Mouse (Mus musculus) layer of hippocampus, adult 2 months (tissue): Measurements from ENCODE around the gene Wdr90. TPM values are rescaled to one million over a fixed set of nuclear protein-coding genes. Genes with fewer than 3 reads are reported as not detected.
A peak's percentile ranks its signal among the peaks of the same experiment; 100 is the strongest.

Experiments
- DNase-seq, 2 experiments: peaks; one replicate each; pipeline ENCODE4 v3.0.0; 2022; ENCODE audit warnings: low spot score in 2 of 2
- H3K27ac ChIP-seq: fragments of 200-600 bp; 2 replicates; pipeline ENCODE4 v1.8.1; 2022
- H3K4me3 ChIP-seq: fragments of 200-600 bp; 2 replicates; pipeline ENCODE4 v1.8.1; 2022; ENCODE audit warnings: mild to moderate bottlenecking
- CTCF ChIP-seq: fragments of 200-600 bp; conservative IDR thresholded peaks from 2 replicates; pipeline ENCODE4 v1.8.1; 2022; ENCODE audit warnings: antibody characterized with exemption, mild to moderate bottlenecking, moderate library complexity
- long read RNA-seq, 2 experiments: library from polyadenylated mRNA; stranded (forward); transcript quantifications; one replicate each; pipeline ENCODE4 v2.0.0; 2021; ENCODE audit warnings: borderline mapping rate in 2 of 2
- total RNA-seq, 2 experiments: library from RNA; stranded (reverse); gene quantifications; 2 replicates each; pipeline ENCODE4 v1.2.3; 2021

Gene Wdr90
- total RNA-seq = 10 to 100 TPM; 21.7 to 24.6 TPM
- long read RNA-seq, experiment 1, partial matches to known transcripts = 1 of 7 reads
- long read RNA-seq, experiment 1, other reads (novel, unspliced or antisense) = 6 of 7 reads
- long read RNA-seq, experiment 2, full-length matches to known transcripts = 1 of 12 reads
- long read RNA-seq, experiment 2, partial matches to known transcripts = 3 of 12 reads
- long read RNA-seq, experiment 2, other reads (novel, unspliced or antisense) = 8 of 12 reads

- peak; percentile 92 to 95 for DNase-seq
- Histone ChIP-seq H3K27ac (peak within 1 kb of the TSS; percentile 99), H3K4me3 (peak within 1 kb of the TSS; percentile 71)
- TF ChIP-seq CTCF = peak; percentile 61
These were observed at the start of gene Wdr90 for GRCm38 (mm10) chr17:25860832-25861703. TSS of gene Wdr90 (minus strand) at chr17:25861501.

DNA sequence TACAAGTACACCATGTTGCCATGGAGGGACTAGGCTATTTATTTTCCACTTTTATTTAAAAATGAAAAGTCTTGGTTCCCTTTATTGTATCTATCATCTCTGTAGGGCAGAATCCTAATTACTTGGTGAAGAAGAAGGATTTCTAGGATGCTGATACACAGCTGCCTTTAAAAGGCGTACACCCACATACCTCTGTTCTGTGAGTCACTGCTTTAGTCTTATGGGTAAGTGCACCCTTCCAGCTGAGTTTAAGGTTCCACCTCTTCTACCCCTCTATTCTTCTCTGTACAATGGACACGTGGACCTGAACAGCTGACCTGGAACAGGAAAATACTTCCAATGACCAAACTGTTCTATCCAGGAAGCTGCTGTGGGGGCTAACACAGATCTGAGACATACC is 46.3 kb upstream of the Wdr90 start:
- no peak for DNase-seq
- no peak for TF ChIP-seq CTCF
- Histone ChIP-seq H3K27ac (peak overlapping the region; percentile 70), H3K4me3 (no peak overlapping the region)

GRCm38 (mm10) chr17:25903061-25903460 is 41.8 kb upstream of the Wdr90 start:
- H3K27ac ChIP-seq = no peak overlapping the region
- H3K4me3 ChIP-seq = no peak overlapping the region
- no peak for TF ChIP-seq CTCF
- no peak for DNase-seq

DNA sequence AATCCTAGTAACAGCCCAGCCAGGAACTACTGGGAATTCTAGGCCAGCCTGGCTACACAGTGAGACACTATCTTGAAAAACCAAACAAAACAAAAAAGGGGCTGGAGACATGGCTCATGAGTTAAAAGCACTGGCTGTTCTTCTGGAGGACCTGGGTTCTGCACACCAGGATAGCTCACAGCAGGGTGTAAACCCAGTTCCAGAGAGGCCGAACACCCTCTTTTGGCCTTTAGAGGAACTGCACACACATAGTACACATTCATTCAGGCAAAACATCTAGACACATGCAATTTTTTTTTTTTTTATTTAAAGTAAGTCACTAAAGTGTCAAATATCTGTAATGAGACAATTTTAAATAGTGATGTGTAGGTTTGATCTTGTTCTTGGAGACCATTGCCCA is 38.9 kb upstream of the Wdr90 start:
- H3K27ac ChIP-seq = no peak overlapping the region
- peak; percentile 46 for TF ChIP-seq CTCF
- no peak overlapping the region for H3K4me3 ChIP-seq
- no peak for DNase-seq

DNA sequence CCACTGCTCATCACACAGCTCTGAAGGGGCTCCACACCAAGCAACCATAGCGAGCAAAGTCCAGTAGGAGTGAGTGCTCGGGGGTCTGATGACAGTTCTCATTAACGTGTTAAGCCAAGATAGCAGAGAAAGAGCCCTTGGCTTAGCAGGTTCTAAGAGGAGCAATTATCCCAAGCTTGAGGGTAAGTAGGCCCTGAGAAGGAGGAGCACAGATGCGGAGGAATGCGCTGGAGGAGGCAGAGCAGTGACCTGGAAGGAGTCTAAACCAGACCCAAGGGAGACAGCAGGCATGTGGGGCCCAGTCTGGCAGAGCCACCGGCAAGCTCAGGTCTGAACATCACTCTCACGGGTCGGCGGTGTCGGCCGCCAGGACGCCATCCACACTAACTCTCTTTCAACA is 34.6 kb upstream of the Wdr90 start:
- no peak for TF ChIP-seq CTCF
- DNase-seq = no peak
- H3K27ac ChIP-seq = peak overlapping the region; percentile 72
- H3K4me3 ChIP-seq = no peak overlapping the region

- no peak overlapping the region for H3K4me3 ChIP-seq
- no peak for TF ChIP-seq CTCF
- H3K27ac ChIP-seq = peak overlapping the region; percentile 72
- DNase-seq = no peak
These were observed 34.1 kb upstream of the Wdr90 start for GRCm38 (mm10) chr17:25895415-25895814.

GRCm38 (mm10) chr17:25893975-25894617 is 32.8 kb upstream of the Wdr90 start:
- H3K4me3 ChIP-seq = no peak overlapping the region
- TF ChIP-seq CTCF = peak; percentile 99
- DNase-seq = peak; percentile 65 to 76
- peak overlapping the region; percentile 75 for H3K27ac ChIP-seq

- no peak overlapping the region for H3K27ac ChIP-seq
- no peak for TF ChIP-seq CTCF
- no peak for DNase-seq
- no peak overlapping the region for H3K4me3 ChIP-seq
These were observed 27.5 kb upstream of the Wdr90 start for GRCm38 (mm10) chr17:25888837-25889236.

DNA sequence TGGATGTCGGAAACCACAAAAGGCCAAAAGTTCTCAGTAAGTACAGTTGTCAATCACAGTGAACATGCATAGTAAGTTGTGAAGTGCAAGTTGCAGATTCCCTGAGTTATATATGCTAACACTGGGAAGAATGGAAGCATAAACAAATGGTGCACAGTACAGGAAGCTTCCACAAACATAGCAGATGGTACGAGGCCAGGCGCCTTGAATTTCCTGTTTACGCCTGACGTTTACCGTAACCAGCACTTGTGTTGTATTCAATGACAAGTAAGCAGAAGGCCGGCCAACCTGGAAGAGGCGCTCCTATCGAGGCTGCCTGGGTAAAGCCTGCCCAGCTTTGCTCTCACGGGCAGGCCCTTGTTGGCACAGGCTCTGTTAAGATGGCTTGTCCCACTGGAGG is 26.2 kb upstream of the Wdr90 start:
- no peak for TF ChIP-seq CTCF
- H3K27ac ChIP-seq = peak overlapping the region; percentile 15; the same call in 1 of the 2 replicates
- H3K4me3 ChIP-seq = no peak overlapping the region
- DNase-seq = no peak

DNA sequence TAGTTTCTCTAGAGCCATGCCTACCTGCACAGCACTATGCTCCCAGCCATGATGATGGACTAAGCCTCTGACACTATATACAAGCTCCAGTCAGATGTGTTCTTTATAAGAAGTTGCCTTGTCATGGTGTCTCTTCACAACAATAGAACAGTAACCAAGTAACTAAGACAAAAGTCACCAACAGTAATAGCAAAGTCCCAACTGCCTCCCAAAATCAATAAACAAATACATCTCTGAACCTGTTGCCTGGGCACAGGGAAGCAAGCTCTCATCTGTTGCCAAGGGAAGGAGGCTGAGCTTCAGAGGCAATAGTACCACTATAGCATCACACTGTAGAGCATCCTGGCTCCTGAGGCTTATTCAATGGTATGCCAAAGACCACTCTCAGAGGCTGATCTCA is 25.5 kb upstream of the Wdr90 start:
- TF ChIP-seq CTCF = no peak
- no peak for DNase-seq

DNA sequence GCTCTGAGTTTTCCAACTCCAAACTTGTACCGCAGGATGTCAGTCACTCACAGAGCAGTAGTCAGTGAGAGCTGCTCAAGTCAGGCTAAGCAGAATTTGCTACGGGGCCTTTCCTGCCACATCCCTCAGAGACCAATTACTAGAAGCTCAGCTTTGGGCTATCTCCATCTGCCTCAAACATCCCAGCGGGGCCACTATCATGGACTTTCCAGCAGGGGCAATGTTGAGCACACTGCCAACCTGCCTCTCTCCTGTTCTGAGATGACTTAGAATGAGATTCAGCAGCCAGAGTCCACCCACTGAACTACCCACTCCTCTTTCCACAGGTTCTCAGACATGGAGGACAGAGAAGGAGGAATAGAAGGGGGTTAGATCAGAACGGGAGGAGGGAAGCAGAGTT is 24.3 kb upstream of the Wdr90 start:
- Histone ChIP-seq H3K4me3 (no peak overlapping the region), H3K27ac (no peak overlapping the region)
- peak; percentile 75 for TF ChIP-seq CTCF
- no peak for DNase-seq

More for the DNA sequence above, 25.5 kb upstream of the Wdr90 start:
- Histone ChIP-seq H3K4me3 (no peak overlapping the region), H3K27ac (no peak overlapping the region)

DNA sequence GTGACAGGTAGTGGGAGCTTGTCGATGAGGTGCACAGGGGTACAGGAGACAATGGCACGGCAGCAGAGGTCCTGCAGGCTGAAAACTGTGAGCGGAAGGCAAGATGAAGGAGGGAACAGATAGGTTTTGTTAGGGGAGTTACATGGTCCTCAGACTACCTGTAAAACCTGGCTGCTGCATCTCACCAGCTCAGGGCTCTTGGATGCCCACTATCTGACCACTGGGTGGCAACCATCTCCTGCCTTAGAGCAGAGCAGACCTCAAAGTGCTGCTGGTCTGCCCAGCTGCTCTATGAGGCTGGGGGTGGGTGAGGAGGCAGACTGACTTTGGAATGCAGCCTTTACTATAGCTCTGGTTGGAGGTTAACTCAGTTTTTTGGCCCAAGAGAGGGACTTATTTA is 22.5 kb upstream of the Wdr90 start:
- DNase-seq = no peak
- Histone ChIP-seq H3K27ac (no peak overlapping the region), H3K4me3 (no peak overlapping the region)
- peak; percentile 54 for TF ChIP-seq CTCF

DNA sequence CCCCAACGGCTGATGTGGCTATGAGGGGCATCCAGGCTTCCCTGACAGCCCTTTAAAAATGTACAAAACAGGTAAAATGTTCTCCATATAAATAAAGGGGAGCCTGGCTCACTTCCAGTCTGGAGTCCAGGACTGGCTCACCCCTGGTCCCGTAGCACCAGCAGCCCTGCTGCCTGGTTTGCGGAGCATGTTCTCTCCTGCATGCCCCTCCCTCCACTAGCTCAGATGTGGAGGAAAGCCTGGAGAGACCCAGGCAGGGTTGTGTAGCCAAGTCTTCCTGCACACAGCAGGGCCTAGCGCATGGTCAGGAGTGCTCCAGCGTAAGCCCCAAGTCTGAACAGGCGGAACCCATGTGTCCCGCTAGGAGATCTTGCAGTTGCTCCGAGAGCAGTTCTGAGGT is 22.0 kb upstream of the Wdr90 start:
- Histone ChIP-seq H3K27ac (peak overlapping the region; percentile 43; the same call in 1 of the 2 replicates), H3K4me3 (no peak overlapping the region)
- TF ChIP-seq CTCF = no peak
- DNase-seq = no peak

DNA sequence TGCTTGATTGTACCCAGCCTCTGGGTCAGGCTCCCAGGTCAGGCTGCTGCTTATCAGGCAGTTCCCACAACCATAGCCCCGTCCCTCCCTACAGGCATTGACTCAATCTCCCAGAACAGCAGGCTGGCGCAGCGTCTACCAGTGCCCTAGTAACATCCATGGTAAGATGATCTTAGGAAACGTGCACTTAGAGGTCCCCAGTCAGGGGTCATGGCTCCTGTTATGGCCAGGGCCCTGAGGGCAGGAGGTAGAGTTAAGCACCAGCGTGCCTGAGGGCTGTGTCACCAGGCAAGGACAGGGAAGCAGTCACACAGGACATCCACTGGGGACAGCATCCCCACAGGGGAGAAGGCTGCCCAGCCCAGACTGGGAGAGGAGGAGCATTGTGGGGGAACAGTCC is 21.0 kb upstream of the Wdr90 start:
- peak overlapping the region; percentile 67 for H3K27ac ChIP-seq

More for the DNA sequence above, 21.0 kb upstream of the Wdr90 start:
- peak; percentile 46 for TF ChIP-seq CTCF
- H3K4me3 ChIP-seq = no peak overlapping the region
- DNase-seq = no peak
